Mouse (Mus musculus): ENCODE results near the gene Son. TPM values are rescaled to one million over a fixed set of nuclear protein-coding genes. Genes with fewer than 3 reads are reported as not detected.

Gene Son
- polyA plus RNA-seq, 1 experiment from 2014 or later = 119 TPM

GRCm38 (mm10) chr16:91620185-91620584, 27.1 kb upstream of the Son start:
- peaks cover 17% of the 10 kb centered on the region for H3K27me3 ChIP-seq (replicated peaks; ENCODE audit: low read depth, poor library complexity, severe bottlenecking)
- peaks cover 4% of the 10 kb centered on the region; the same call in 1 of the 2 replicates for H3K4me1 ChIP-seq
- no peak overlapping the region for H3K4me3 ChIP-seq
- H3K36me3 ChIP-seq (replicated peaks) = peaks cover 55% of the 10 kb centered on the region
- no peak for DNase-seq (ENCODE audit: low spot score)
- H3K27ac ChIP-seq (replicated peaks) = no peak overlapping the region
- 92% methylated on average over 5 of the region's 5 CpGs for WGBS
- no peaks in the 10 kb centered on the region for H3K9me3 ChIP-seq

DNA sequence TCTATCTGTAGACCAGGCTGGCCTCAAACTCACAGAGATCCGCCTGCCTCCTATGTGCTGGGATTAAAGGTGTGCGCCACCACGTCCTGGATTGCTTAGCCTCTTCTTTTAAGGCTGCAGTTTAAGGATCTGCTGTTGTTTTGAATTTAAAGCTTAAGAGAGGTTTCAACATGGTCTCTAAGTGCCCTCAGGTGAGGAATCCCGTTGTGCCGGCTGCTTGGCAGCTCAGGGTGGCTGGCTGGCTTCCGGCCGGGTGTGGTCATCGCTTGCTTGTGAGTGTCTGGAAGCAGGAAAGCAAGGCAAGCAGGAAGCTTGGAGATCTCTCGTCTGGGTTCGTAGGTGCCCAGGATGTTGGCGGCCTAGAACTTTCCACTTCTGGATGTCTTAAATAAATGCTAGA, 26.3 kb upstream of the Son start:
- Histone ChIP-seq H3K36me3 (replicated peaks) (peaks cover 63% of the 10 kb centered on the region), H3K9me3 (no peaks in the 10 kb centered on the region), H3K27ac (replicated peaks) (no peak overlapping the region), H3K27me3 (replicated peaks; ENCODE audit: low read depth, poor library complexity, severe bottlenecking) (peaks cover 17% of the 10 kb centered on the region), H3K4me3 (no peak overlapping the region), H3K4me1 (peaks cover 4% of the 10 kb centered on the region; the same call in 1 of the 2 replicates)
- WGBS = 93% methylated on average over 11 of the region's 11 CpGs
- no peak for DNase-seq (ENCODE audit: low spot score)

DNA sequence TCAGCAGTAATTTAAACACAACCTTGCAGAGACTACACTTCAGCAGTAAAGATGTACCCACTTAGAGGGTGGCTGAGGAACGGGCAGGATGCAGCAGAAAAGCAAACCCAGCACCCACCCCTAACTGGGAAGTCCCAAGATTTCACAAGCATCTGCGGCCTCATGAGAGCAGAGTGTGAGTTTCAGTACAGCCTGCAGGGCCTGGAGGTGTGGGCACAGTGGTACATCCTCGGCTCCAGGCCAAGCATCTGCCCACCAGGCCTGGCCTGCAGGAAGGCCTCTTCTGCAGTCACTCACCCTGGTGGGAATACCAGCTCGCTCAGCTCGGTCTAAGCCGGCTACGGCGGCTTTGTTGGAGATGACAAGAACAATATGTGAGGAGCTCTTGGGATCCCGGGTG, 24.2 kb upstream of the Son start:
- peaks cover 4% of the 10 kb centered on the region; the same call in 1 of the 2 replicates for H3K4me1 ChIP-seq
- WGBS = 93% methylated on average over 9 of the region's 9 CpGs
- H3K4me3 ChIP-seq = no peak overlapping the region
- H3K27ac ChIP-seq (replicated peaks) = no peak overlapping the region
- no peaks in the 10 kb centered on the region for H3K9me3 ChIP-seq
- peaks cover 84% of the 10 kb centered on the region for H3K36me3 ChIP-seq (replicated peaks)
- no peak for DNase-seq (ENCODE audit: low spot score)
- H3K27me3 ChIP-seq (replicated peaks; ENCODE audit: low read depth, poor library complexity, severe bottlenecking) = peaks cover under 1% of the 10 kb centered on the region; the same call in 1 of the 2 replicates

DNA sequence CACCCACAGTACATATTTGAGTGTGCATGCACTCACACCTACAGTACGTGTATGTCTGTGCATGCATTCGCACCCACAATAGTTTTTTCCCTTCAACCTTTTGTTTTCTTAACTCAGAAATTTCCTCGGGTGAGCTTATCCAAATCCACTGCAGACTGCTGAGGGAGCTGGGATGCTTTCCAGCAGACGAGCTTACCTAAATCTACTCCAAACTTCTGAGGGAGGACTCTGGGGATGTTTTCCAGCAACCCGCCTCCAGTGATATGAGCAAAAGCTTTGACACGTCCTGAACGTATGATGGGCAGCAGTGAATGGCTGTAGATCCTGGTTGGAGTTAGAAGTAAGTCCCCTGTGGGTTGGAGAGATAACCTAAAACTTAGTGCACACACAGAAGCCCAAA, 19.5 kb upstream of the Son start:
- Histone ChIP-seq H3K4me1 (no peaks in the 10 kb centered on the region), H3K27ac (replicated peaks) (no peak overlapping the region), H3K4me3 (no peak overlapping the region), H3K27me3 (replicated peaks; ENCODE audit: low read depth, poor library complexity, severe bottlenecking) (no peaks in the 10 kb centered on the region), H3K36me3 (replicated peaks) (peaks cover 98% of the 10 kb centered on the region), H3K9me3 (no peaks in the 10 kb centered on the region)
- DNase-seq (ENCODE audit: low spot score) = no peak
- 91% methylated on average over 7 of the region's 7 CpGs for WGBS

DNA sequence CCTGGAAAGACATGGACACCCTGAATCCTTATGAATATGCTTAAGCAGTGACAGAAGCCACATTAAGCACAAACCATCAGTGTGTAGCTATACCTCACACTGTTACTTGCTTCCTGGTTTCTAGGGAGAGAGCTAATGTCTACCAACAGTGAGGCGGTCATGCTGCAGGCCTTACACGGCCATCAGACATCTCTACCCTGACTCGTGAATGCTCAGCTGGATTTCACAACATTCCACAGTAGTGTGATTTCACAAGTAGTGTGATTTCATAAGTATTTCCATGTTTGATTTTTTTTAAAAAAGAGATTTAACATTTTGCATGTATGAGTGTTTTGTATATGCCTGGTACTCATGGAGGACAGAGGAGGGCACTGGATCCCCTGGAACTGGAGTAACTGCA, 18.6 kb upstream of the Son start:
- Histone ChIP-seq H3K27ac (replicated peaks) (no peak overlapping the region), H3K27me3 (replicated peaks; ENCODE audit: low read depth, poor library complexity, severe bottlenecking) (no peaks in the 10 kb centered on the region), H3K4me3 (no peak overlapping the region), H3K4me1 (no peaks in the 10 kb centered on the region), H3K9me3 (no peaks in the 10 kb centered on the region), H3K36me3 (replicated peaks) (peaks cover 98% of the 10 kb centered on the region)
- DNase-seq (ENCODE audit: low spot score) = no peak
- 88% methylated on average over 3 of the region's 3 CpGs for WGBS

DNA sequence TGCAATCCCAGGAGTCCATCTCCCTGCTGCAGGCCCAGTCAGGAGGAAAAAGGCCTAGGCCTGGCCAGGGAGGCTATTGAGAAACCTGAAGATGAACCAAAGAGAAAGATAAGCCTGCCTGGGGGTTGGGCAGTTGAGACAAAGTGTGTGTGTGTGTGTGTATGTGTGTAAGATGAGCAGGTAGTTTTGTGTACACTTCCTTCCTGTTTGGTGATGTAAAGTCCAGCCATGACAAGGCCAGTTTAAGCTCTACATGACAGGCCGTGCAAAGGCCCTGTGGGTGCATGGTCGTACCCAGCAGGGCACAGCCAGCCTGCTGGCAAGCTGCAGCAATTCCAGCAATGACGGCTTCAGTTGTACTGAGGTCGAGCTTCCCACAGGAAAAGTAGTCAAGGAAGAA, 17.6 kb upstream of the Son start:
- Histone ChIP-seq H3K9me3 (no peaks in the 10 kb centered on the region), H3K4me3 (no peak overlapping the region), H3K4me1 (no peaks in the 10 kb centered on the region), H3K36me3 (replicated peaks) (peaks cover 98% of the 10 kb centered on the region), H3K27me3 (replicated peaks; ENCODE audit: low read depth, poor library complexity, severe bottlenecking) (no peaks in the 10 kb centered on the region), H3K27ac (replicated peaks) (no peak overlapping the region)
- WGBS = 92% methylated on average over 4 of the region's 4 CpGs
- DNase-seq (ENCODE audit: low spot score) = no peak

DNA sequence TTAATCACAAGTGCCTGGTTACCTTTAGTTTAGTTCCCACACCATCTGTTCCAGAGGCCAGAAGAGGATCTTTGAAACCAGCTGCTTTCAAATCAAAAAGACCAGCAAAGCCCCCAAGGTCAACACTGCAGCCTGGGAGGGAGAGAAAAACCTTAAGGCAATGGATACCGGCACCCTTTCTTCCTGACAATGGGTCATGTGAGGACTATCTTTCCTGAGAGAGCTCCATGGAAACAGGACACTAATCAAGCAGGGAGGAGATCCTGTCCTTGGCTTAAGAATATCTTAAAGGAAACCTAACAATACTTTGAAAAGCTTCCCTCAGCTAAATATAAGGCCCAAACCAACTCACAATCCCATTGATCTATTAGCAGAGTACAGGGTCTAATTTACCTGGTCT, 16.7 kb upstream of the Son start:
- no peaks in the 10 kb centered on the region for H3K4me1 ChIP-seq
- peaks cover 98% of the 10 kb centered on the region for H3K36me3 ChIP-seq (replicated peaks)
- H3K4me3 ChIP-seq = no peak overlapping the region
- H3K9me3 ChIP-seq = no peaks in the 10 kb centered on the region
- H3K27ac ChIP-seq (replicated peaks) = no peak overlapping the region
- WGBS = 71% methylated on average over 1 of the region's 1 CpGs
- H3K27me3 ChIP-seq (replicated peaks; ENCODE audit: low read depth, poor library complexity, severe bottlenecking) = no peaks in the 10 kb centered on the region
- DNase-seq (ENCODE audit: low spot score) = no peak

GRCm38 (mm10) chr16:91632439-91632838, 14.9 kb upstream of the Son start:
- Histone ChIP-seq H3K27me3 (replicated peaks; ENCODE audit: low read depth, poor library complexity, severe bottlenecking) (no peaks in the 10 kb centered on the region), H3K4me1 (no peaks in the 10 kb centered on the region), H3K27ac (replicated peaks) (no peak overlapping the region), H3K36me3 (replicated peaks) (peaks cover 98% of the 10 kb centered on the region), H3K4me3 (no peak overlapping the region), H3K9me3 (no peaks in the 10 kb centered on the region)
- DNase-seq (ENCODE audit: low spot score) = no peak
- 92% methylated on average over 5 of the region's 5 CpGs for WGBS

- no peaks in the 10 kb centered on the region for H3K27me3 ChIP-seq (replicated peaks; ENCODE audit: low read depth, poor library complexity, severe bottlenecking)
- WGBS = 92% methylated on average over 7 of the region's 7 CpGs
- H3K4me3 ChIP-seq = no peak overlapping the region
- no peak for DNase-seq (ENCODE audit: low spot score)
- H3K4me1 ChIP-seq = no peaks in the 10 kb centered on the region
- H3K36me3 ChIP-seq (replicated peaks) = peaks cover 98% of the 10 kb centered on the region
- no peak overlapping the region for H3K27ac ChIP-seq (replicated peaks)
- H3K9me3 ChIP-seq = no peaks in the 10 kb centered on the region
Observed at GRCm38 (mm10) chr16:91632940-91633339, 14.4 kb upstream of the Son start.

DNA sequence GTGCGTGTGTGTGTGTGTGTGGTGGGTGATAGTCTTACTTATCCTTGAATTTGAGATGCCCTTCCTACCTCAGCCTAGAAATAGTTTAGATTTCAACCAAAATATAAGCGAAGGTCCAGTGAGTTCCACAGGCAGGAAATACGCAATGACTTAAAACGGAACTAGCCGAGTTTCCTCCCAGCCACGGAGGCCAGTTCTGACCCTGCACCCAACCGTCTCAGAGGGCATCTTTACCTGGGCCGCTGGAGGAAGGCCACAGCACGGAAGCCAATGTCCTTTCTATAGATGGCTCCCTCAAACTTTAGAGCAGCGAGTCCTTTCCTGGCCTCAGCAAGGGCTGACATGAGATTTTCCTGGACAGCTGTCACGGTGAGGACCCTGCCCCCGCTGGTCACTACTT, 13.7 kb upstream of the Son start:
- no peak for DNase-seq (ENCODE audit: low spot score)
- Histone ChIP-seq H3K36me3 (replicated peaks) (peaks cover 98% of the 10 kb centered on the region), H3K27me3 (replicated peaks; ENCODE audit: low read depth, poor library complexity, severe bottlenecking) (no peaks in the 10 kb centered on the region), H3K9me3 (no peaks in the 10 kb centered on the region), H3K4me1 (no peaks in the 10 kb centered on the region), H3K4me3 (no peak overlapping the region), H3K27ac (replicated peaks) (no peak overlapping the region)
- 90% methylated on average over 12 of the region's 12 CpGs for WGBS

- peaks cover 96% of the 10 kb centered on the region for H3K36me3 ChIP-seq (replicated peaks)
- WGBS = 93% methylated on average over 5 of the region's 5 CpGs
Observed at GRCm38 (mm10) chr16:91639161-91639560, 8.1 kb upstream of the Son start.

DNA sequence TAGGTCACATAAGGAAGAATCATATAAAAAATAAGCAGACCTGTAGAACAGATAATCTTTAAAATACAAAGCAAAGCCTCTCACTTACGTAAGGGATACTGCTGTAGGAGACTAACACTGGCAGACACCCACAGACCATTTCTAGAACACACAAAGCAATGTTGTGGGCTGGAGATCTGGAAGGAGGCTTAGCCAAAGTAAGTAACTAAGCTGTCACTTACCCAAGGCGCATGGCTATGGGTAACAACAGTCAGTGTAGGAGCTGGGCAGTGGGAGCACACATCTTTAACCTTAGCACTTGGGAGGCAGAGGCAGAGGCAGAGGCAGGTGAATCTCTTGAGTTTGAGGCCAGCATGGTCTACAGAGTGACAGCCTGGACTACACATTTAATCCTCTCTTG, 7.7 kb upstream of the Son start:
- H3K4me3 ChIP-seq = no peak overlapping the region
- H3K4me1 ChIP-seq = no peaks in the 10 kb centered on the region
- H3K9me3 ChIP-seq = no peaks in the 10 kb centered on the region
- DNase-seq (ENCODE audit: low spot score) = no peak
- H3K36me3 ChIP-seq (replicated peaks) = peaks cover 92% of the 10 kb centered on the region
- 93% methylated on average over 2 of the region's 2 CpGs for WGBS
- no peak overlapping the region for H3K27ac ChIP-seq (replicated peaks)
- no peaks in the 10 kb centered on the region for H3K27me3 ChIP-seq (replicated peaks; ENCODE audit: low read depth, poor library complexity, severe bottlenecking)

More at GRCm38 (mm10) chr16:91639161-91639560, 8.1 kb upstream of the Son start:
- H3K4me1 ChIP-seq = no peaks in the 10 kb centered on the region
- no peak for DNase-seq (ENCODE audit: low spot score)
- no peaks in the 10 kb centered on the region for H3K27me3 ChIP-seq (replicated peaks; ENCODE audit: low read depth, poor library complexity, severe bottlenecking)
- no peak overlapping the region for H3K27ac ChIP-seq (replicated peaks)
- H3K4me3 ChIP-seq = no peak overlapping the region
- no peaks in the 10 kb centered on the region for H3K9me3 ChIP-seq

- DNase-seq (ENCODE audit: low spot score) = no peak
- peaks cover 89% of the 10 kb centered on the region for H3K36me3 ChIP-seq (replicated peaks)
- no peaks in the 10 kb centered on the region for H3K9me3 ChIP-seq
- H3K4me3 ChIP-seq = no peak overlapping the region
- no peaks in the 10 kb centered on the region for H3K4me1 ChIP-seq
- no peaks in the 10 kb centered on the region for H3K27me3 ChIP-seq (replicated peaks; ENCODE audit: low read depth, poor library complexity, severe bottlenecking)
- H3K27ac ChIP-seq (replicated peaks) = no peak overlapping the region
- WGBS = 95% methylated on average over 8 of the region's 8 CpGs
Observed at GRCm38 (mm10) chr16:91640171-91640570, 7.1 kb upstream of the Son start.

DNA sequence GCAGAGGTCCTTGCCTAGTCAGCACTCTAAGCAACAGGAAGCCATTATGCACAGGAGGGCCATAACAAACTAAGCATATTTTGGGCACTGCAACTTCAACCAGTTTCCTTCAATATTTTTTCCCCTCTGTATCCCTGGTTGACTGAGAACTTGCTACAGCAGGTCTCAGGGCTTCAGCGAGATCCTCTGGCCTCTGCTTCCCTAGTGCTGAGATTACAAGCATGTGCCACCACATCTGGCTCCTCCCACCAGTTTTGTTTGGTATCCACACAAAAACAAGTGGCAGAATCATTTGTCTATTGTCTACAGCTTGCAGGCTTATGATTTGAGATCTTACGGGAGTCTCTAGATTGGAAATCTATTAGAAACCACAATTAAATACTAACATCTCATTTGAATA, 2.4 kb upstream of the Son start:
- Histone ChIP-seq H3K9me3 (no peaks in the 10 kb centered on the region), H3K4me1 (peaks cover 10% of the 10 kb centered on the region), H3K36me3 (replicated peaks) (peaks cover 41% of the 10 kb centered on the region), H3K4me3 (no peak overlapping the region), H3K27ac (replicated peaks) (no peak overlapping the region), H3K27me3 (replicated peaks; ENCODE audit: low read depth, poor library complexity, severe bottlenecking) (no peaks in the 10 kb centered on the region)
- no peak for DNase-seq (ENCODE audit: low spot score)
- 86% methylated on average over 2 of the region's 2 CpGs for WGBS
